Mouse (Mus musculus) spleen, adult 2 months (tissue): ENCODE measurements around the gene Camk2g. TPM values are rescaled to one million over a fixed set of nuclear protein-coding genes. Genes with fewer than 3 reads are reported as not detected.

Source experiments
- DNase-seq, 2 experiments: peaks; one replicate each; pipeline versions ENCODE4 v3.0.0 to v3.0.0-alpha.2; 2012 to 2021; ENCODE audit warnings: low spot score in 2 of 2, low read depth in 1 of 2
- H3K27ac ChIP-seq: fragments of 200-500 bp; 2 replicates; pipeline ENCODE4 v1.5.1; 2012; ENCODE audit warnings: low read length, inconsistent platforms; ENCODE audit not compliant: insufficient read depth
- H3K27me3 ChIP-seq: fragments of 200-500 bp; 2 replicates; pipeline ENCODE4 v1.6.1; 2012; ENCODE audit warnings: mild to moderate bottlenecking, moderate library complexity, low read length, inconsistent platforms; ENCODE audit not compliant: control insufficient read depth, insufficient read depth
- H3K36me3 ChIP-seq: fragments of 200-500 bp; 2 replicates; pipeline ENCODE4 v1.6.1; 2012; ENCODE audit warnings: mild to moderate bottlenecking, low read length, inconsistent platforms; ENCODE audit not compliant: control insufficient read depth, insufficient read depth
- H3K4me1 ChIP-seq: fragments of 200-500 bp; 2 replicates; pipeline ENCODE4 v1.6.1; 2011; ENCODE audit warnings: inconsistent platforms; ENCODE audit not compliant: control insufficient read depth, insufficient read depth, insufficient read length
- H3K4me3 ChIP-seq: fragments of 200-500 bp; 2 replicates; pipeline ENCODE4 v1.5.1; 2011; ENCODE audit warnings: mild to moderate bottlenecking, inconsistent platforms; ENCODE audit not compliant: insufficient read depth, insufficient read length; ENCODE audit errors: extremely low read depth
- CTCF ChIP-seq: fragments of 200-500 bp; IDR thresholded peaks from 2 replicates; pipeline ENCODE4 v1.5.1; 2011; ENCODE audit warnings: mild to moderate bottlenecking, inconsistent platforms; ENCODE audit not compliant: insufficient read depth, insufficient read length, insufficient replicate concordance; ENCODE audit errors: extremely low read depth
- POLR2A ChIP-seq: fragments of 200-500 bp; IDR thresholded peaks from 2 replicates; pipeline ENCODE4 v1.6.1; 2011; ENCODE audit warnings: low read depth, low read length, inconsistent platforms
- WGBS: fragments of 180-500 bp; shearing (Covaris S2); methylation state at CpG from one replicate; pipeline ENCODE4 v1.1.7; 2018; 5-methylcytosine and 5-hydroxymethylcytosine counted together
- polyA plus RNA-seq: library from polyadenylated mRNA; depleted of rRNA; stranded (reverse); fragments of >200 nt; gene quantifications from 2 replicates; pipeline ENCODE4 v1.2.3, GENCODE M21; 2012

Gene Camk2g
- polyA plus RNA-seq, 1 experiment, result 15.7 TPM

GRCm38 (mm10) chr14:20798761-20799160 is 4.9 kb upstream of the Camk2g start:
- no peaks in the 10 kb centered on the region for H3K27me3 ChIP-seq
- no peak overlapping the region for H3K27ac ChIP-seq
- WGBS, result 6% methylated on average over 7 of the region's 7 CpGs
- DNase-seq, result peak; percentile 64 to 90
- TF ChIP-seq POLR2A, result no peak
- peak; percentile 97 for TF ChIP-seq CTCF
- no peaks in the 10 kb centered on the region for H3K36me3 ChIP-seq
- no peak overlapping the region for H3K4me3 ChIP-seq
- peaks cover 14% of the 10 kb centered on the region; the same call in 1 of the 2 replicates for H3K4me1 ChIP-seq

- no peaks in the 10 kb centered on the region for H3K27me3 ChIP-seq
- H3K27ac ChIP-seq, result no peak overlapping the region
- TF ChIP-seq POLR2A (no peak), CTCF (no peak)
- H3K4me1 ChIP-seq, result peaks cover 14% of the 10 kb centered on the region; the same call in 1 of the 2 replicates
- WGBS, result 84% methylated on average over 6 of the region's 6 CpGs
- H3K4me3 ChIP-seq, result no peak overlapping the region
- H3K36me3 ChIP-seq, result no peaks in the 10 kb centered on the region
- no peak for DNase-seq
Observed at GRCm38 (mm10) chr14:20798300-20798699, 4.4 kb upstream of the Camk2g start.

GRCm38 (mm10) chr14:20796643-20797042 is 2.8 kb upstream of the Camk2g start:
- no peaks in the 10 kb centered on the region for H3K36me3 ChIP-seq
- H3K27ac ChIP-seq, result no peak overlapping the region
- no peak overlapping the region for H3K4me3 ChIP-seq
- TF ChIP-seq CTCF (no peak), POLR2A (no peak)
- DNase-seq, result no peak
- peaks cover 23% of the 10 kb centered on the region for H3K4me1 ChIP-seq
- 90% methylated on average over 8 of the region's 8 CpGs for WGBS
- no peaks in the 10 kb centered on the region for H3K27me3 ChIP-seq

DNA sequence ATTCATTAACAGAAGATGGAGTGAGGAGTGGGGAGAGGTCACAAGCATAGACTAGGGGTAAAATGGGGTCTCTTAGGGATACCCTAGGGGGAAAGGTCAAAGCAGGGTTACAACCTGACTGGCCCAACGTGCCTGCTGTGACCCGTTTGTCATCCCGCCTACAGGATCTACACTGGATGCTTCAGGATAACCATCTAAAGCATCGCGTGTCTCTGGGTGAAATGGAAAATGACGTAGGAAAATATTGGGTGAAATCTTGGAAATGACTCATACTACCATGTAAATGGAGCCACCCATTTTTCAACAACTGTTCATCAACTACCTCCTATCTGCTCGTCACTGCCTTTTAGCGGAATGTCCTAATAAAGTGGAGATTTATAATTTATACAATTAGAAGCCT is 2.3 kb upstream of the Camk2g start:
- Histone ChIP-seq H3K27me3 (no peaks in the 10 kb centered on the region), H3K27ac (no peak overlapping the region), H3K4me1 (peaks cover 23% of the 10 kb centered on the region), H3K4me3 (no peak overlapping the region), H3K36me3 (no peaks in the 10 kb centered on the region)
- WGBS, result 93% methylated on average over 8 of the region's 8 CpGs
- DNase-seq, result no peak
- TF ChIP-seq CTCF, result no peak
- TF ChIP-seq POLR2A, result no peak

- Histone ChIP-seq H3K4me1 (peaks cover 23% of the 10 kb centered on the region), H3K36me3 (no peaks in the 10 kb centered on the region), H3K27ac (no peak overlapping the region), H3K27me3 (no peaks in the 10 kb centered on the region), H3K4me3 (no peak overlapping the region)
- WGBS, result 56% methylated on average over 9 of the region's 9 CpGs
- DNase-seq, result no peak
- TF ChIP-seq POLR2A (no peak), CTCF (no peak)
Observed at GRCm38 (mm10) chr14:20795423-20796152, 1.7 kb upstream of the Camk2g start.

GRCm38 (mm10) chr14:20794589-20794988 is 701 bp upstream of the Camk2g start:
- Histone ChIP-seq H3K36me3 (no peaks in the 10 kb centered on the region), H3K4me1 (peaks cover 23% of the 10 kb centered on the region), H3K4me3 (peak overlapping the region; percentile 67), H3K27me3 (no peaks in the 10 kb centered on the region), H3K27ac (no peak overlapping the region)
- 11% methylated on average over 9 of the region's 9 CpGs for WGBS
- no peak for DNase-seq
- no peak for TF ChIP-seq CTCF
- no peak for TF ChIP-seq POLR2A

- Histone ChIP-seq H3K4me1 (peaks cover 23% of the 10 kb centered on the region), H3K27me3 (no peaks in the 10 kb centered on the region), H3K4me3 (peak overlapping the region; percentile 98), H3K36me3 (no peaks in the 10 kb centered on the region), H3K27ac (no peak overlapping the region)
- WGBS, result 1% methylated on average over 47 of the region's 57 CpGs
- no peak for TF ChIP-seq POLR2A
- no peak for TF ChIP-seq CTCF
- peak in 1 of 2 experiments; percentile 21 for DNase-seq
Observed at GRCm38 (mm10) chr14:20792922-20793757, 748 bp downstream of the Camk2g start.
